Mouse (Mus musculus) kidney, embryonic 15.5 days (tissue): Measurements from ENCODE around the gene Vps45. TPM values are rescaled to one million over a fixed set of nuclear protein-coding genes. Genes with fewer than 3 reads are reported as not detected.

Source experiments
- ATAC-seq: fragments of 200-750 bp; cut with Nextera tagmentation; replicated peaks from 2 replicates; pipeline ENCODE4 v1.8.0; 2017; ENCODE audit warnings: moderate TSS enrichment; ENCODE audit not compliant: low FRiP score
- H3K27ac ChIP-seq: fragments of 300-500 bp; sonication (generic); 2 replicates; pipeline ENCODE4 v1.5.1; 2015; ENCODE audit warnings: mild to moderate bottlenecking, inconsistent platforms
- H3K27me3 ChIP-seq: fragments of 300-500 bp; sonication (generic); 2 replicates; pipeline ENCODE4 v1.6.1; 2015; ENCODE audit warnings: inconsistent platforms
- H3K36me3 ChIP-seq: fragments of 300-500 bp; sonication (generic); 2 replicates; pipeline ENCODE4 v1.6.1; 2015; ENCODE audit warnings: inconsistent platforms
- H3K4me1 ChIP-seq: fragments of 300-500 bp; sonication (generic); 2 replicates; pipeline ENCODE4 v1.6.1; 2015; ENCODE audit warnings: inconsistent platforms
- H3K4me2 ChIP-seq: fragments of 300-500 bp; sonication (generic); 2 replicates; pipeline ENCODE4 v1.6.1; 2015; ENCODE audit warnings: moderate library complexity, mild to moderate bottlenecking, inconsistent platforms
- H3K4me3 ChIP-seq: fragments of 300-500 bp; sonication (generic); replicated peaks from 2 replicates; pipeline ENCODE4 v1.5.1; 2015; ENCODE audit warnings: mild to moderate bottlenecking, inconsistent platforms
- H3K9ac ChIP-seq: fragments of 300-500 bp; sonication (generic); 2 replicates; pipeline ENCODE4 v1.6.1; 2015; ENCODE audit warnings: mild to moderate bottlenecking, inconsistent platforms
- H3K9me3 ChIP-seq: fragments of 300-500 bp; sonication (generic); replicated peaks from 2 replicates; pipeline ENCODE4 v1.6.1; 2016; ENCODE audit warnings: inconsistent platforms
- WGBS: fragments of 180-500 bp; shearing (Covaris S2); methylation state at CpG from one replicate; pipeline ENCODE4 v1.1.7; 2015; ENCODE audit warnings: mixed read lengths; 5-methylcytosine and 5-hydroxymethylcytosine counted together
- polyA plus RNA-seq: library from polyadenylated mRNA; unstranded; fragments of >200 nt; fragmentation: Nextera tagmentation; extraction: Ambion mirVana; gene quantifications from 2 replicates; pipeline ENCODE4 v1.2.1, GENCODE M21; 2015

Gene Vps45
- polyA plus RNA-seq, 1 experiment from 2014 or later = 39.0 TPM

DNA sequence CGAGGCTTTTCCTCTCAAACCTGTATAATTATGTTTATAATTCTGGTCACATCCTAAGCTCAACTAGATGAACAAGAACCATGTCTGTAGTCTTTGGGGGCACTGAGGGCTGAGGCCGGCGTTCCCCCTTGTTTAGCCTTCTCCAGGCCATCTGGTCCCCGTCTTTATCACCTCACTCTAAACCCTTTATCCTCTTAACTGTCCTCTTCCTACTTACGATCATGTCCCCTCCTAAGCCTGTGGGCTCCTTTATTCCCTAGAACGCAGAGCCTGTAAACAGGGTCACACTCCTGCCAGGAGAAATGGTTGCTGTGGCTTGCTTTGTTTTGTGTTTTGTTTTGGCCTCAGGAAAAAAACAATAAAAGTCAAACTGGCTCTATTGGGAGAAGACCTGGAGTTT, 33.7 kb upstream of the Vps45 start:
- Histone ChIP-seq H3K4me1 (no peaks in the 10 kb centered on the region), H3K9me3 (no peaks in the 10 kb centered on the region), H3K27ac (no peak overlapping the region), H3K27me3 (no peaks in the 10 kb centered on the region), H3K36me3 (no peaks in the 10 kb centered on the region), H3K4me3 (no peak overlapping the region), H3K9ac (no peak overlapping the region), H3K4me2 (no peak overlapping the region)
- 61% methylated on average over 6 of the region's 6 CpGs for WGBS
- no peak for ATAC-seq

DNA sequence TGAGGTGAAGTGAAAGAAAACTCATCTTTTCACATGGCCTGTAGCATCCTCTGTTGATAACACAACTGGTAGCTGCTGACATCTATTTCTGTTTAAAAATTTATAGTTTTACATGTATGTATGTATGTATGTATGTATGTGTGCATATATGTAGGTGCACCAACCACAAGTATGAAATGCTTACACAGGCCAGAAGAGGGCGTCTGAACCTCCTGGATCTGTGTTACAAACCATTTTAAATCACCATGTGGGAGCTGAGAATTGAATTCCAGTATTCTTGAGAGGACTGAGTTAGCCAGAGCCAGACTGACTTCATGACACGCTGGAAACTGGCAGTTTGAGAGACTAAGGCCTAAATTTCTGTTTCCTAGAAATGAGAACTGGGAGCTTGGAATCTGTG, 32.9 kb upstream of the Vps45 start:
- WGBS = 80% methylated on average over 2 of the region's 2 CpGs

DNA sequence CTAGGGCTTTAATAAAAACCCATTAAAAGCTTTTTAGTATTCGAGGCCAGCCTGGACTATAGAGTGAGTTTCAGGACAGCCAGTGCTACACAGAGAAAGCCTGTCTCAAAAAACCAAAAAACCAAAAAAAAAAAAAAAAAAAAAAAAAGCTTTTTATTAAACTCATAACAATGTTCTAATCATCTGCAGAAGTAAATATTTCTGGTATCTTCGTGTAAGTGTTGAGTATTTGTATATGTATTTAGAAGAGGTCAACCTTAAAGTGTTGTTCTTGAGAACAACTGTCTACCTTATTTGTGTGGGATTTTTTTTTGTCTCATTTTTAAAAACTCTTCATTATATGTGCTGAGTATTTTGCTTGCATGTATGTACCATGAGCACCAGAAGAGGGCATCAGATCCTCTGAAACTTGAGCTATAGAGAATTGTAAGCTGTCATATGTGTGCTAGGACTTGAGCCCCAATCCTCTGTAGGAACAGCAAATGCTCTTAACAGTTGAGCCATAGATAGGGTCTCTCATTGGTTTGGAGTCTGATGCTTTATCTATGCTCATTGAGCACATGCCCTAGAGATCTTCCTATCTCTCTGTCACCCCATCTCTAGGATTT, 31.7 kb upstream of the Vps45 start:
- Histone ChIP-seq H3K4me3 (no peak overlapping the region), H3K9me3 (no peaks in the 10 kb centered on the region), H3K27ac (no peak overlapping the region), H3K9ac (no peak overlapping the region), H3K4me2 (no peak overlapping the region), H3K27me3 (no peaks in the 10 kb centered on the region), H3K36me3 (no peaks in the 10 kb centered on the region), H3K4me1 (no peaks in the 10 kb centered on the region)
- ATAC-seq = no peak
- WGBS = 72% methylated on average over 2 of the region's 2 CpGs

More for the DNA sequence above, 32.9 kb upstream of the Vps45 start:
- no peak overlapping the region for H3K4me2 ChIP-seq
- H3K27ac ChIP-seq = no peak overlapping the region
- H3K36me3 ChIP-seq = no peaks in the 10 kb centered on the region
- no peak for ATAC-seq
- no peak overlapping the region for H3K9ac ChIP-seq
- H3K27me3 ChIP-seq = no peaks in the 10 kb centered on the region
- H3K4me3 ChIP-seq = no peak overlapping the region
- H3K9me3 ChIP-seq = no peaks in the 10 kb centered on the region
- no peaks in the 10 kb centered on the region for H3K4me1 ChIP-seq

DNA sequence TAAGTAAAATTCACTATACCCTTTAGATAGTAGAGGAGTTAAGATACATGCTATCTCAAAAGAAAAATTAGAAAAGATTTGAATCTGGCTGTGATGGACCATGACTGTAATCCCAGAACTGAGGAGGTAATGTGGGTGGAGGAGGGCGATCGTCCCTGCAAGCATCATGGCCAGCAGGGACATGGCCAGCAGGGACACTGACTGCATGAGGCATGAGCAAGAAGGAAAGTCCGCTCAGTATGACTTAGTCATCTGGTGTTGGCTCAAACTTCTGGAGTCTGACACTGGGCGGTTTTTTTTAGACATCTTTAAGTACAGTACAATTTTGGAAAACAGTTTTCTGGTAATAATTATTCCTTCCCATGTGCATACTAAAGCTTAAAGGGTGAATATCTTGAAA, 29.5 kb upstream of the Vps45 start:
- Histone ChIP-seq H3K27ac (no peak overlapping the region), H3K4me2 (no peak overlapping the region), H3K36me3 (no peaks in the 10 kb centered on the region), H3K27me3 (no peaks in the 10 kb centered on the region), H3K9me3 (no peaks in the 10 kb centered on the region), H3K4me1 (no peaks in the 10 kb centered on the region), H3K9ac (no peak overlapping the region), H3K4me3 (no peak overlapping the region)
- no peak for ATAC-seq
- WGBS = 78% methylated on average over 4 of the region's 4 CpGs

DNA sequence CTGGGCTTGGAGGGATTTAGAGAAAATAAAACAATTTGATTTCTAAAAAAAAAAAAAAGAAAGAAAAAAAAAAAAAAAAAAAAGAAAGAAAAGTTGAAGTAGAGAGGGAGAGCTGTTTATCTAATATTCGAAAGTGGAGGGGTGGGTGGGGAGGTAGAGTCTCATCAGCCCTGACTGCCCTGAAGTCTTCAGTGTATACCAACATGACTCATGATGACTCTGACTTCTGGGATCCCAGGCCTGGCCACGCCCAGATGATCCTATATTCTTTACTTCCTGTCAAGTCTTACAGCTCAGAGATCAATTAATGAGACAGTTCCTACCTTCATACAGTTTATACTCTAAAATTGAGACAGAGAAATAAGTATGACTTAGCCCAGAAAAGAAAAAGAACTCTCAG, 29.0 kb upstream of the Vps45 start:
- Histone ChIP-seq H3K4me3 (no peak overlapping the region), H3K9me3 (no peaks in the 10 kb centered on the region), H3K36me3 (no peaks in the 10 kb centered on the region), H3K9ac (no peak overlapping the region), H3K27ac (no peak overlapping the region), H3K4me2 (no peak overlapping the region), H3K27me3 (no peaks in the 10 kb centered on the region), H3K4me1 (no peaks in the 10 kb centered on the region)
- ATAC-seq = no peak
- WGBS = 71% methylated on average over 2 of the region's 2 CpGs

DNA sequence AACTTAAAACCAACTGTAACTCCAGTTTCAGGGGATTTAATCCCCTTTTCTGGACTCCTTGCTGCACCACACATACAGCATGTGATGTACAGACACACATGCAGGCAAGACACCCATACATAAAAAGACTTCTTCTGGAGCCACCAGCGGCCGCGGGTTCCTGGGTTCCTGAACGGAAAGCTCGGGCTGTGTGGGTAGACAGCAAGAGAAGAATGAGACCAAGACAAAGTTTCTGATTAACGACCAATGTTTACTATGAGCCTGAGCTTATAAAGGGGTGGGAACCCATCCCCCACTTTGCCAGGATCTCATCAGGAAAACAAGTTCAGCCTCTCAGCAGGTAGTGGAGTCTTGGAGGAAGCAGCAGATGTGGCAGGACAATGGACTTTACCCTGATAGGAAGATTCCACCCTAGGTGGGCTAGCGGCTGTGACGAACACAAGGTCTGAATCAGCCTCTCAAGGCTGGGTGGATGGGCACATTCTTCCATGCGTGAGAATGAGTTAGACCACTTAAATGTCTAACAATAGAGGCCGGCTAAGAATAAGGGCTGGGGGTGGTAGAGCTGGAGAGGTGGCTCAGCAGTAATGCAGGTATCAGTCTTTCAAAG, 26.0 kb upstream of the Vps45 start:
- Histone ChIP-seq H3K9me3 (no peaks in the 10 kb centered on the region), H3K9ac (no peak overlapping the region), H3K27ac (no peak overlapping the region), H3K4me2 (no peak overlapping the region), H3K4me3 (no peak overlapping the region), H3K4me1 (no peaks in the 10 kb centered on the region), H3K27me3 (no peaks in the 10 kb centered on the region), H3K36me3 (no peaks in the 10 kb centered on the region)
- WGBS = 85% methylated on average over 10 of the region's 10 CpGs
- no peak for ATAC-seq

DNA sequence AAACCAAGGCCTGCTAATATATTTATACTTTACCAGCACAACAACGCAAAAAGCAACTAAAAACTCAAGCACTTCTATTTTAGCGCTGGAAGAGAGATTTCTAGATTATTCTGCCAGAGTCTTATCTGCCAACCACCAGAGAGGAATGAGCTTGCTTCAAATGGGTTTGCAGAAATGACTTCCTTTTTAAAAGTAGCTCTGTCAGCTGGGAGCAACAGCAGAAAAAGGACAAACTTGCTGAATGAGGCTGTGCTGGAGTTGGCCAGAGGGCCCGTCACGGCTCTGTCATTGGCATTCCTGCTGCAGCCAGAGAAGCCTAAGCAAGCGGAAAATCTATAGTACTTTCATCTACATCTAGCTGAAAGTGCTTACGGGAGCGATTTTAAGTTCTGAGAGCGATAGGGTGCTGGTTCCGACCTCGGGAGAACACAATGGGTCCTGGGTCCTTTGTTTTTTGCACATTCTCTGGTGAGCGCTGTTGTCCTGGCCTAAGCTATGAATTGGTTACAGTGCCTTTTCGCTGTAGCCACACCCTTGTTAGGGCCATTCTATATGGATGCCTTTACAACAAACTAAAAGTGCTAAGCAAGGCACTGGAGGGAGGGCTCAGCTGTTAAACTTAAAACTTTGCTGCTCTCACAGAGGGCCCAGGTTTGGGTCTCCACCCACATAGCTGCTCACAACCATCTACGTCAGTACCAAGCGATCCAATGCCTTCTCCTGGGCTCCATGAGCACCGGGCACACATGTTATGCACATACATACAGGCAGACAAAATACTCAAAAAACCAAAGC, 24.6 kb upstream of the Vps45 start:
- H3K9ac ChIP-seq = no peak overlapping the region
- H3K27ac ChIP-seq = no peak overlapping the region
- 73% methylated on average over 15 of the region's 15 CpGs for WGBS
- H3K9me3 ChIP-seq = no peaks in the 10 kb centered on the region
- ATAC-seq = no peak
- H3K4me1 ChIP-seq = no peaks in the 10 kb centered on the region
- H3K4me2 ChIP-seq = no peak overlapping the region
- H3K4me3 ChIP-seq = no peak overlapping the region
- no peaks in the 10 kb centered on the region for H3K27me3 ChIP-seq
- H3K36me3 ChIP-seq = no peaks in the 10 kb centered on the region

DNA sequence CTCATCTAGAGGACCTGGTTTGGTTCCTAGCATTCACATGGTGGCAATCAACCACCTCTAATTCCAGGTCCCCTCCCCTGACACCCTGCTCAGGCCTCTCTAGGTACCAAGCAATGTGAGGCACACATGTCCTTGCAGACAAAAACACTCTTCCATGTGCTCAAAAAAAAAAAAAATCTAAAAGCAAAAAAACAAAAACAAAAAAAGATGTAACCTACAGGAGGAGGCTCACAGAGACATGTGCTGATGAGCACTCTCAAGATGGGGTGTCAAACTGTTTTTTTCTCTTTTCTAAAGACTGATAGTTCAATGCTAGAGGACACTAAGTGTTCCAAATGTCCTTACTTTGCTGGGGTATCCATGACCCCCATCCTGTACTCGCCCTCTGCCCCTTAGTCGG, 23.8 kb upstream of the Vps45 start:
- Histone ChIP-seq H3K36me3 (no peaks in the 10 kb centered on the region), H3K9me3 (no peaks in the 10 kb centered on the region), H3K27ac (no peak overlapping the region), H3K4me2 (no peak overlapping the region), H3K4me3 (no peak overlapping the region), H3K9ac (no peak overlapping the region), H3K27me3 (no peaks in the 10 kb centered on the region), H3K4me1 (no peaks in the 10 kb centered on the region)
- ATAC-seq = no peak
- WGBS = 84% methylated on average over 2 of the region's 2 CpGs

DNA sequence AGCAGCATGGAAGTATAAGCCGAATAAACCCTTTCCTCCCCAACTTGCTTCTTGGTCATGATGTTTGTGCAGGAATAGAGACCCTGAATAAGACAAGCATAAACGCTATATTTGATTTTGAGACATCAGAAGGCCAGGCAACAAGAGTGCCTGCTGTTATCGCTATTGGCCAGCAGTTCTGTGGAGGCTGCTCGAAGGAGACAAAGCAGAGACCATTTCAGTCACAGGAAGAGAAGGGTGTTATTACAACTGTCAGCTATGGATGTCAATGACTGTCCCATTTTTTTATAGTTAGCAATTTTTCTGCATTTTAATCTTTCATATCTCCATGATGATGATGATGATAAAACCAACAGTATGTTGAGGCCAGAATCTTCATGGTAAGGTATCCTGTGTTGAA, 23.4 kb upstream of the Vps45 start:
- no peaks in the 10 kb centered on the region for H3K36me3 ChIP-seq
- H3K4me3 ChIP-seq = no peak overlapping the region
- no peaks in the 10 kb centered on the region for H3K9me3 ChIP-seq
- no peaks in the 10 kb centered on the region for H3K27me3 ChIP-seq
- no peak overlapping the region for H3K27ac ChIP-seq
- H3K9ac ChIP-seq = no peak overlapping the region
- no peaks in the 10 kb centered on the region for H3K4me1 ChIP-seq
- 87% methylated on average over 4 of the region's 4 CpGs for WGBS
- H3K4me2 ChIP-seq = no peak overlapping the region
- ATAC-seq = no peak

DNA sequence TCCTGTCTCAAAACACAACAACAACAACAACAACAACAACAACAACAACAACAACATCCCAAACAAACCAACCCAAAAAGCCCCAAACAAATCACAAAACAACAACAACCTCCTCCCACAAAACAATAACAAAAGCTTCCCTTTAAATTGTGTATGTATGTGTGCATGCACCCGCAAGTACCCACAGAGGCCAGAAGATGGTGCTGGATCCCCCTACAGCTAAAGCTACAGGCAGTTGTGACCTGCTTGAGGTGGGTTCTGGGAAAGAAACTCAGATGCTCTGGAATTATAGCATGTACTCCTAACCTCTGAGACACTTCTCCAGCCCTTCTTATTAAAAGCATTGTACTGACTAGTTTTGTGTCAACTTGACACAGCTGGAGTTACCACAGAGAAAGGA, 22.7 kb upstream of the Vps45 start:
- H3K27ac ChIP-seq = no peak overlapping the region
- H3K4me2 ChIP-seq = no peak overlapping the region
- no peaks in the 10 kb centered on the region for H3K36me3 ChIP-seq
- H3K9me3 ChIP-seq = no peaks in the 10 kb centered on the region
- no peaks in the 10 kb centered on the region for H3K4me1 ChIP-seq
- H3K4me3 ChIP-seq = no peak overlapping the region
- no peak for ATAC-seq
- no peaks in the 10 kb centered on the region for H3K27me3 ChIP-seq
- WGBS = 72% methylated on average over 1 of the region's 1 CpGs
- no peak overlapping the region for H3K9ac ChIP-seq

DNA sequence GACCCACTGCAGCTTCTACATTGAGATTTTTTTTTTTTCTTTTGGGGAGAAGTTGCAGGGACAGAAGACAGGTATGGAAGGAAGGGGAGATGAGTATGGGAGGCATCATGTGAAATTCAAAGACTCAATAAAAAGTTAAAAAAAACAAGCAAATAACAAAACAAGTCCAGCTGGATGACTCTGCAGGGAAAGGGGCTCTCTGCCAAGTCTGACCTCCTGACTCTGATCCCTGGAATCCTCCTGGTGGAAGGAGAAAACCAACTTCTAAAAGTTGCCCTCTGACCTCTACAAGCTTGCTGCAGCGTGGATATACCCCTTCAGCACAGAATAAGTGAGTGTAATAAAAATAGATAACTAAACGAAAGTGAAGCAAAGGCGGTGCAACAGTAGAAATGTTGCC, 20.4 kb upstream of the Vps45 start:
- ATAC-seq = no peak

DNA sequence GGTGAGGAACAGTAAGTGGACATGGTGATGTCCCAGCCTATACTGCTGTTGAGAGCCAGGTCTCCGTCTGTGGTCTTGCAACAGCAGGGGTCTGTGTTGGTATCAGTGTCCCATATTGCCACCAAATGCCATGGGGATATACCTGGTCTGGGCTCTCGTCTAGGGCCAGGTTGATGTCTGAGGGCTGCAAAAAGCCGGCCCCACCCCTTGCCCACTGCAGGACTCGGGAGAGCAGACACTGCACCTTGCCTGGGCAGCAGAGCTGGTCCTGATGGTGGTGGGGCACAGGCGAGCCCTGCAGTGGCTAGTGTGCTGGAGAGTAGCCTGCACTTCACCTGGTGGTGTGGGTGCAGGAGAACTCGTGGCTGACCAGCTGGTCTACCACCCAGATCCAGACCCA, 19.8 kb upstream of the Vps45 start:
- Histone ChIP-seq H3K27me3 (no peaks in the 10 kb centered on the region), H3K4me2 (no peak overlapping the region), H3K9me3 (no peaks in the 10 kb centered on the region), H3K9ac (no peak overlapping the region), H3K27ac (no peak overlapping the region), H3K4me3 (no peak overlapping the region), H3K4me1 (peaks cover under 1% of the 10 kb centered on the region; the same call in 1 of the 2 replicates), H3K36me3 (no peaks in the 10 kb centered on the region)
- WGBS = 77% methylated on average over 6 of the region's 6 CpGs
- no peak for ATAC-seq

More for the DNA sequence above, 20.4 kb upstream of the Vps45 start:
- no peaks in the 10 kb centered on the region for H3K27me3 ChIP-seq
- H3K27ac ChIP-seq = no peak overlapping the region
- H3K9me3 ChIP-seq = no peaks in the 10 kb centered on the region
- no peak overlapping the region for H3K4me3 ChIP-seq
- 42% methylated on average over 3 of the region's 3 CpGs for WGBS
- H3K36me3 ChIP-seq = no peaks in the 10 kb centered on the region
- H3K9ac ChIP-seq = no peak overlapping the region
- no peak overlapping the region for H3K4me2 ChIP-seq
- H3K4me1 ChIP-seq = no peaks in the 10 kb centered on the region
